Mouse (Mus musculus): ENCODE measurements around the gene Adamts15. TPM values are rescaled to one million over a fixed set of nuclear protein-coding genes. Genes with fewer than 3 reads are reported as not detected.

Gene Adamts15
- total and polyA plus RNA-seq, 2 experiments: 0.35 to 0.37 TPM

DNA sequence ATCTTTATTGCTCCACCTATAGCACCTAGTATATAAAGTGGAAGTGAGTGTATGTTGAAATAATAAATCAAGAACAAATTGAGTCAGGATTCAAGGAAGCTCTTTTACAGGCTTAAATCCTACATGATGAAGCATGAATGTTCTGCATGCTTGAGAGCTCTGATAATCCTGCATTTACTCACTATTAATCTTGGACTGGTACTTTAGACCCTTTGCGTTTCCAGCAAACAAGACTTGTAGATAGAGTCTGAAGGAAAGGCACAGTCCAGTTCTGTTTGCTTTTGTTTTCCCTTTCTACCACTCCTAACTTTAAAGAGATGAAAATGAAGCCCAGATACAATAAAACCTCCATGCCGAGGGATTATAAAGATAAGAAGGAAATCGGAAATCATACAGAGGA lies 45.7 kb downstream of the Adamts15 start:
- no peak for DNase-seq (ENCODE audit: extremely low read depth, low read depth, low spot score)
- Histone ChIP-seq H3K27me3 (ENCODE audit: control insufficient read depth, insufficient read depth, low read length) (no peaks in the 10 kb centered on the region), H3K9ac (ENCODE audit: low read depth, low read length) (no peak overlapping the region), H3K4me3 (ENCODE audit: insufficient read depth, low read depth, low read length) (no peak overlapping the region), H3K36me3 (ENCODE audit: control insufficient read depth, insufficient read depth, low read length) (no peaks in the 10 kb centered on the region), H3K79me2 (ENCODE audit: control insufficient read depth, insufficient read depth, low read length) (no peaks in the 10 kb centered on the region), H3K4me1 (ENCODE audit: control insufficient read depth, insufficient read depth, low read length) (peaks cover 5% of the 10 kb centered on the region; the same call in 1 of the 2 replicates), H3K27ac (replicated peaks; ENCODE audit: insufficient read depth, low read depth, low read length) (no peak overlapping the region)
- WGBS: 62% methylated on average over 3 of the region's 3 CpGs
- TF ChIP-seq POLR2A (IDR thresholded peaks at IDR 0.05; ENCODE audit: extremely low read depth, insufficient read depth, low read length) (no peak), CTCF (IDR thresholded peaks at IDR 0.05; ENCODE audit: low read depth, low read length) (no peak)

GRCm38 (mm10) chr9:30855837-30856236 lies 66.4 kb downstream of the Adamts15 start:
- no peaks in the 10 kb centered on the region for H3K27me3 ChIP-seq (ENCODE audit: control insufficient read depth, insufficient read depth, low read length)
- TF ChIP-seq POLR2A (IDR thresholded peaks at IDR 0.05; ENCODE audit: extremely low read depth, insufficient read depth, low read length) (no peak), CTCF (IDR thresholded peaks at IDR 0.05; ENCODE audit: low read depth, low read length) (no peak)
- DNase-seq (ENCODE audit: extremely low read depth, low read depth, low spot score): peak; percentile 86
- H3K4me3 ChIP-seq (ENCODE audit: insufficient read depth, low read depth, low read length): no peak overlapping the region
- WGBS: 67% methylated on average over 2 of the region's 2 CpGs
- peaks cover 10% of the 10 kb centered on the region; the same call in 1 of the 2 replicates for H3K4me1 ChIP-seq (ENCODE audit: control insufficient read depth, insufficient read depth, low read length)
- H3K36me3 ChIP-seq (ENCODE audit: control insufficient read depth, insufficient read depth, low read length): no peaks in the 10 kb centered on the region
- H3K27ac ChIP-seq (replicated peaks; ENCODE audit: insufficient read depth, low read depth, low read length): no peak overlapping the region
- no peak overlapping the region for H3K9ac ChIP-seq (ENCODE audit: low read depth, low read length)
- H3K79me2 ChIP-seq (ENCODE audit: control insufficient read depth, insufficient read depth, low read length): no peaks in the 10 kb centered on the region

DNA sequence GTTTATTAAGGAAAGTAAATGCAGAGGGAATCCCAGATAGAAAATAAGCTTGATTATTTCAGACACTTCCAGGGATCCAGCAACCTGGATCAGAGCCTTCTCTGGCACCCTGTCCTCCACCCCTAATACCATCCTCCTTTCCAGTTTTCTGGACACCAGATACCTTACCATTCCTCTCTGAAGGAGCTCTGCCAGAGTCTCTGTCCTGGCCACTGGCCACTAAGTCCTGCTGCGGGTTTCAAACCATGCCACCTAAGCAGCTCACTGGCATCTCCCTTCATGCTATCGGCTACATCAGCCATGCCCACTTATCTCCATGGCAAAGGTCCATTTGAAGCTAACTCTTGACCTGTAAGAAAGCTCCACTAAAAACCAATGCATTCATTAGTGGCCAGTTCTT lies 70.4 kb downstream of the Adamts15 start:
- Histone ChIP-seq H3K79me2 (ENCODE audit: control insufficient read depth, insufficient read depth, low read length) (no peaks in the 10 kb centered on the region), H3K4me1 (ENCODE audit: control insufficient read depth, insufficient read depth, low read length) (peaks cover 10% of the 10 kb centered on the region; the same call in 1 of the 2 replicates), H3K36me3 (ENCODE audit: control insufficient read depth, insufficient read depth, low read length) (no peaks in the 10 kb centered on the region), H3K9ac (ENCODE audit: low read depth, low read length) (no peak overlapping the region), H3K27ac (replicated peaks; ENCODE audit: insufficient read depth, low read depth, low read length) (peak overlapping the region; percentile 44; the same call in 1 of the 2 replicates), H3K4me3 (ENCODE audit: insufficient read depth, low read depth, low read length) (no peak overlapping the region), H3K27me3 (ENCODE audit: control insufficient read depth, insufficient read depth, low read length) (no peaks in the 10 kb centered on the region)
- TF ChIP-seq POLR2A (IDR thresholded peaks at IDR 0.05; ENCODE audit: extremely low read depth, insufficient read depth, low read length) (no peak), CTCF (IDR thresholded peaks at IDR 0.05; ENCODE audit: low read depth, low read length) (no peak)
- DNase-seq (ENCODE audit: extremely low read depth, low read depth, low spot score): peak; percentile 68
- 52% methylated on average over 2 of the region's 2 CpGs for WGBS

GRCm38 (mm10) chr9:30849951-30850350 lies 72.3 kb downstream of the Adamts15 start:
- Histone ChIP-seq H3K4me1 (ENCODE audit: control insufficient read depth, insufficient read depth, low read length) (peaks cover 6% of the 10 kb centered on the region; the same call in 1 of the 2 replicates), H3K36me3 (ENCODE audit: control insufficient read depth, insufficient read depth, low read length) (no peaks in the 10 kb centered on the region), H3K9ac (ENCODE audit: low read depth, low read length) (no peak overlapping the region), H3K4me3 (ENCODE audit: insufficient read depth, low read depth, low read length) (no peak overlapping the region), H3K27me3 (ENCODE audit: control insufficient read depth, insufficient read depth, low read length) (no peaks in the 10 kb centered on the region), H3K79me2 (ENCODE audit: control insufficient read depth, insufficient read depth, low read length) (no peaks in the 10 kb centered on the region), H3K27ac (replicated peaks; ENCODE audit: insufficient read depth, low read depth, low read length) (no peak overlapping the region)
- 90% methylated on average over 4 of the region's 4 CpGs for WGBS
- DNase-seq (ENCODE audit: extremely low read depth, low read depth, low spot score): no peak
- TF ChIP-seq POLR2A (IDR thresholded peaks at IDR 0.05; ENCODE audit: extremely low read depth, insufficient read depth, low read length): no peak
- no peak for TF ChIP-seq CTCF (IDR thresholded peaks at IDR 0.05; ENCODE audit: low read depth, low read length)

DNA sequence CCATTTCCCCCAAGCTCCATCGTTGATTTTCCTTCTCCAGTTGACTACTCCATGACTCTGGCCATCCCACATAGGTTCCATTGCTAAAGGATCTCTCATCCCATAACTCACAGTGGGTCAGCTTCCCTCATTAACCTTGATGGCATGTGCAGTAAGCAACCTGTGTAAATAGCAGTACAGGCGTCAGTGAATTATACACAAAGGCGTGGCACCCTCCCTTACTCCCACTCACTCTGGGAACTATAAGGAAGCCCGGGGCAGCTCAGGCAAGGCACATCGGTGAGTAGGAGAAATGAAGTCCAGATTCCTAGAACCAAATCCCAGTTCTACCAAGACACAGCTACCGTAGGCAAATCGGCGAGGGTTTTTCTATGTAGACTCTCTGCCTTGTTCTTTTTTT lies 72.8 kb downstream of the Adamts15 start:
- H3K27me3 ChIP-seq (ENCODE audit: control insufficient read depth, insufficient read depth, low read length): no peaks in the 10 kb centered on the region
- H3K4me1 ChIP-seq (ENCODE audit: control insufficient read depth, insufficient read depth, low read length): peaks cover 6% of the 10 kb centered on the region
- no peaks in the 10 kb centered on the region for H3K36me3 ChIP-seq (ENCODE audit: control insufficient read depth, insufficient read depth, low read length)
- WGBS: 90% methylated on average over 8 of the region's 8 CpGs
- H3K79me2 ChIP-seq (ENCODE audit: control insufficient read depth, insufficient read depth, low read length): no peaks in the 10 kb centered on the region
- no peak overlapping the region for H3K27ac ChIP-seq (replicated peaks; ENCODE audit: insufficient read depth, low read depth, low read length)
- no peak overlapping the region for H3K4me3 ChIP-seq (ENCODE audit: insufficient read depth, low read depth, low read length)
- no peak for DNase-seq (ENCODE audit: extremely low read depth, low read depth, low spot score)
- TF ChIP-seq CTCF (IDR thresholded peaks at IDR 0.05; ENCODE audit: low read depth, low read length) (no peak), POLR2A (IDR thresholded peaks at IDR 0.05; ENCODE audit: extremely low read depth, insufficient read depth, low read length) (no peak)
- no peak overlapping the region for H3K9ac ChIP-seq (ENCODE audit: low read depth, low read length)

Other genes with a start within 250 kb of the Adamts15 start
- gene Adamts8, start 20.1 kb upstream of the Adamts15 start, total RNA-seq (2014; rRNA removed): 0.07 TPM in 1 of 2 replicates, not detected in the other
- not detected in 2 replicates for gene Adamts8, start 20.1 kb upstream of the Adamts15 start, polyA plus RNA-seq (2012; rRNA removed)
- 31.0 and 37.8 TPM in 2 replicates for gene Zbtb44, start 108.2 kb upstream of the Adamts15 start, total RNA-seq (2014; rRNA removed)
- gene Zbtb44, start 108.2 kb upstream of the Adamts15 start, polyA plus RNA-seq (2012; rRNA removed): 4.5 and 5.4 TPM in 2 replicates
- gene St14, start 209.4 kb upstream of the Adamts15 start, total RNA-seq (2014; rRNA removed): 0.27 and 0.46 TPM in 2 replicates
- gene St14, start 209.4 kb upstream of the Adamts15 start, polyA plus RNA-seq (2012; rRNA removed): 0.31 and 0.37 TPM in 2 replicates